Mouse (Mus musculus): ENCODE measurements around the gene Abcb1b. TPM values are rescaled to one million over a fixed set of nuclear protein-coding genes. Genes with fewer than 3 reads are reported as not detected.

Gene Abcb1b
- polyA plus RNA-seq, 1 experiment from 2014 or later: 0.95 TPM

DNA sequence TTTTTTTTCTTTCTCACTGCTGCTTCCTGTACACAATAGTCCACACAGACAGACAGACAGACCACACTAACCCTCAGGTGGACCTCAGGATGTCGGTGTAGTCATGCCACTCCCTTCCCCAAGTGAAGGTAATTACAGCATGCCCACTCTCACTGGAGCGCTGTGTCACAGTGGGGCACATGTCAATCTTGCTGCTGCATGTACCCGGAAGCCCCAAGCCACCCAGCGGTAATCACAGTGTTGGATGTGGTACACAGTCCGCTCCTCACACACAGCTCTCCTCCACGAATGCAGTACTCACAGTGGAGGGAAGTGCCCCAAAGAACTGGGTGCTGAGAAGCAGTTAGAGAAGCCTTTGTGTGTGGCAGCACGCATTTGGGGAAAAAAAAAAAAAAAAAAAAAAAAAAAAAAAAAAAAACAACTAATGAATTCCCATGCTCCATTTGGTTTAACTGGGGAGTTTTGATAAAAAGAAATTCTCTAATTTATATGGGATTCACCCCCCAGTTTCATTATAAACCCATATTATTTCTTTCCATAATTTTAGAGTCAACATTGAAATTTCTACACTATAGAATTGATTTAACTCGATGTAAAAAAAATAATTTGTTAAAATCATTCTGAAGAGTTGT lies 113.7 kb downstream of the Abcb1b start:
- no peaks in the 10 kb centered on the region for H3K27me3 ChIP-seq (ENCODE audit: poor library complexity, severe bottlenecking)
- H3K36me3 ChIP-seq (replicated peaks): no peaks in the 10 kb centered on the region
- WGBS: 81% methylated on average over 8 of the region's 8 CpGs
- no peak overlapping the region for H3K4me3 ChIP-seq
- H3K4me1 ChIP-seq: no peaks in the 10 kb centered on the region
- DNase-seq (ENCODE audit: extremely low spot score, low spot score): no peak
- H3K27ac ChIP-seq: no peak overlapping the region
- no peaks in the 10 kb centered on the region; the same call in 1 of the 2 replicates for H3K9me3 ChIP-seq

Other genes with a start within 250 kb of the Abcb1b start
- 4.7 and 5.0 TPM in 2 replicates for gene Rundc3b, start 175.2 kb upstream of the Abcb1b start, polyA plus RNA-seq (2016; fragmentation: Nextera tagmentation; extraction: Ambion mirVana)
- 0.12 and 0.35 TPM in 2 replicates for gene Abcb1a, start 138.1 kb upstream of the Abcb1b start, polyA plus RNA-seq (2016; fragmentation: Nextera tagmentation; extraction: Ambion mirVana)
- gene Abcb4, start 95.6 kb downstream of the Abcb1b start, polyA plus RNA-seq (2016; fragmentation: Nextera tagmentation; extraction: Ambion mirVana): 0.29 and 0.64 TPM in 2 replicates
- 30.9 and 32.4 TPM in 2 replicates for gene Crot, start 199.2 kb downstream of the Abcb1b start, polyA plus RNA-seq (2016; fragmentation: Nextera tagmentation; extraction: Ambion mirVana)

Data from forebrain, embryonic 10.5 days (tissue).